ENCODE assay signal across 31 mouse cellular contexts in the genomic region with DNA sequence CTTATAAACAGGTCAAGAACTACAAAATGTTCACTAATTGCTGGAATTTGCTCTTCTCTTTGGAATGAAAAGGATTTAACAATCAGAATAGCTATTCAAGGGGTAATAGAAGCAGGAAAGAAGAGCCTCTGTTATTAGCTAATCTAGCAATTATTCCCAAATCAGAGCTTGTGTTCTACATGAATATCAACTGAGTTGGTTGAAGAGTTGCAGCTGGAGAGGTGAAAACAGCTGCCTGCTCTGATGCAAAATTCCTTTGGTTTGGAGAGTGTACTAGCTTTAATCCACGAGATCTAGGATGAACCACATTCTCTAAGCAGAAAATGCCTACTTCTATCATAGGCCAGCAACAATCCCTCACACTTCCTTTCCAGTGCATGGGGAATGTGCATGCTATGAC.
A peak's percentile ranks its signal among the peaks of the same experiment; 100 is the strongest.
DNase-seq lines count a peak whose midpoint lies in the region; ATAC-seq and TF ChIP-seq lines count a peak whose summit lies in the region.
"Had no signal": no experiment of that assay in that cellular context is flagged by ENCODE, and none has a peak within 500 bp of the region (broad histone marks: within the 10 kb centered on the region; RNA-seq: fewer than 3 reads in every experiment).

No protein-coding gene starts in this region.

- TF ChIP-seq POLR2A in brain, embryonic 14.5 days (IDR thresholded peaks at IDR 0.05; ENCODE audit: borderline replicate concordance, extremely low read depth, insufficient read depth, insufficient read length, poor library complexity, severe bottlenecking): no peak

- H3K4me2 ChIP-seq in heart, embryonic 12.5 days: no peak overlapping the region
- H3K4me2 ChIP-seq in lung, postnatal 0 days (replicated peaks; ENCODE audit: low read depth, low read length): no peak overlapping the region
- no peak overlapping the region for H3K4me2 ChIP-seq in forebrain, postnatal 0 days (ENCODE audit: low read depth)
- H3K4me2 ChIP-seq: hindbrain, embryonic 15.5 days; midbrain, embryonic 11.5 days; stomach, embryonic 15.5 days had no signal

- 51% methylated on average over 1 of the region's 1 CpGs for WGBS in heart, embryonic 12.5 days
- 56% methylated on average over 1 of the region's 1 CpGs for WGBS in lung, postnatal 0 days
- WGBS in forebrain, postnatal 0 days: 47% methylated on average over 1 of the region's 1 CpGs

- DNase-seq in heart, adult 8-10 months (ENCODE audit: low spot score): peak; percentile 3
- peak; percentile 9 for DNase-seq in lung, postnatal 0 days (ENCODE audit: low spot score)
- no peak for DNase-seq in lung, postnatal 36 days
- DNase-seq in brain, embryonic 14.5 days (ENCODE audit: low read depth): peak; percentile 63
- no peak for DNase-seq in forebrain, postnatal 0 days
- DNase-seq in left cerebral cortex, adult 18-20 months (ENCODE audit: low spot score in 2 of 2): no peak
- DNase-seq: adrenal gland, adult 2 months; B cell, adult 2 months; cerebellum, adult 11 months; cerebellum, adult 9-10 months; cerebellum, postnatal 36 days; embryo, embryonic 11 days; heart, adult 2 months; heart, postnatal 14 days; kidney, adult 11 months; kidney, postnatal 25 days; left cerebral cortex, postnatal 4 days; liver; lung, postnatal 14 days; right cerebral cortex, postnatal 25 days; thymus, adult 18-20 months; thymus, postnatal 25 days had no signal

- no peak for ATAC-seq in heart, embryonic 12.5 days (ENCODE audit: insufficient number of reproducible peaks, low FRiP score)
- ATAC-seq in lung, postnatal 0 days: no peak
- ATAC-seq in forebrain, postnatal 0 days: peak; percentile 54
- ATAC-seq: activated CD4-positive, CD25-positive, alpha-beta regulatory T cell, adult 4 months; inflammation-experienced regulatory T-cells, adult 6 months; midbrain, embryonic 16.5 days had no signal

- no peak overlapping the region for H3K27ac ChIP-seq in heart, embryonic 12.5 days (ENCODE audit: poor library complexity, severe bottlenecking)
- no peak overlapping the region for H3K27ac ChIP-seq in lung, postnatal 0 days (ENCODE audit: low read length)
- H3K27ac ChIP-seq in forebrain, postnatal 0 days (ENCODE audit: low read depth, low read length): no peak overlapping the region
- H3K27ac ChIP-seq: heart, adult 2 months; hindbrain, embryonic 10.5 days; hindbrain, embryonic 15.5 days; layer of hippocampus, adult 2 months; stomach, embryonic 15.5 days had no signal

- H3K9me3 ChIP-seq in heart, embryonic 12.5 days (replicated peaks): no peaks in the 10 kb centered on the region
- no peaks in the 10 kb centered on the region for H3K9me3 ChIP-seq in lung, postnatal 0 days (ENCODE audit: low read length)
- no peaks in the 10 kb centered on the region for H3K9me3 ChIP-seq in forebrain, postnatal 0 days (ENCODE audit: low read length)
- H3K9me3 ChIP-seq: hindbrain, embryonic 10.5 days; hindbrain, embryonic 15.5 days; stomach, embryonic 15.5 days had no signal

- no peak overlapping the region for H3K4me3 ChIP-seq in heart, embryonic 12.5 days
- no peak overlapping the region for H3K4me3 ChIP-seq in lung, postnatal 0 days (ENCODE audit: low read depth, low read length)
- H3K4me3 ChIP-seq in forebrain, postnatal 0 days (ENCODE audit: low read depth, low read length): no peak overlapping the region
- H3K4me3 ChIP-seq: heart, adult 2 months; hindbrain, embryonic 10.5 days; hindbrain, embryonic 15.5 days; layer of hippocampus, adult 2 months; stomach, embryonic 15.5 days had no signal

- H3K9ac ChIP-seq in heart, embryonic 12.5 days: no peak overlapping the region
- H3K9ac ChIP-seq in lung, postnatal 0 days (replicated peaks; ENCODE audit: low read depth): no peak overlapping the region
- H3K9ac ChIP-seq in forebrain, postnatal 0 days: no peak overlapping the region
- H3K9ac ChIP-seq: hindbrain, embryonic 15.5 days; stomach, embryonic 15.5 days had no signal

- no peaks in the 10 kb centered on the region for H3K27me3 ChIP-seq in heart, embryonic 12.5 days (replicated peaks)
- H3K27me3 ChIP-seq in lung, postnatal 0 days (replicated peaks; ENCODE audit: insufficient read depth, low read length): no peaks in the 10 kb centered on the region
- no peaks in the 10 kb centered on the region for H3K27me3 ChIP-seq in forebrain, postnatal 0 days (ENCODE audit: insufficient read depth, low read length)
- H3K27me3 ChIP-seq: hindbrain, embryonic 15.5 days; stomach, embryonic 15.5 days had no signal

- H3K4me1 ChIP-seq in heart, embryonic 12.5 days (replicated peaks): no peaks in the 10 kb centered on the region
- no peaks in the 10 kb centered on the region for H3K4me1 ChIP-seq in lung, postnatal 0 days (ENCODE audit: insufficient read depth, low read depth, low read length)
- no peaks in the 10 kb centered on the region for H3K4me1 ChIP-seq in forebrain, postnatal 0 days (ENCODE audit: insufficient read depth)
- H3K4me1 ChIP-seq: hindbrain, embryonic 10.5 days; hindbrain, embryonic 15.5 days; stomach, embryonic 15.5 days had no signal

- no peak for TF ChIP-seq EP300 in lung, postnatal 0 days (IDR thresholded peaks at IDR 0.05)

- TF ChIP-seq CTCF in lung, postnatal 0 days (IDR thresholded peaks at IDR 0.05): no peak
- no peak for TF ChIP-seq CTCF in brain, embryonic 14.5 days (IDR thresholded peaks at IDR 0.05; ENCODE audit: borderline replicate concordance, extremely low read depth, insufficient read depth, insufficient read length)
- no peak for TF ChIP-seq CTCF in forebrain, postnatal 0 days (IDR thresholded peaks at IDR 0.05; ENCODE audit: low read depth)

- no peaks in the 10 kb centered on the region for H3K36me3 ChIP-seq in heart, embryonic 12.5 days
- H3K36me3 ChIP-seq in lung, postnatal 0 days (ENCODE audit: insufficient read depth, low read length): no peaks in the 10 kb centered on the region
- H3K36me3 ChIP-seq in forebrain, postnatal 0 days (ENCODE audit: insufficient read depth): no peaks in the 10 kb centered on the region
- H3K36me3 ChIP-seq: hindbrain, embryonic 10.5 days; hindbrain, embryonic 15.5 days; stomach, embryonic 15.5 days had no signal

Comparison
In these comparisons a context has a peak if more than half of its experiments do, and no peak if none do; other contexts are left out.
1. DNase-seq: peak in heart, adult 8-10 months (single experiment), lung, postnatal 0 days (single experiment) and brain, embryonic 14.5 days (single experiment); none in lung, postnatal 36 days (single experiment), forebrain, postnatal 0 days (single experiment) and left cerebral cortex, adult 18-20 months (0 of 2).